Mouse (Mus musculus) monocyte, adult 2 months (primary cell): ENCODE data around the gene Ergic1.

Experiments used
- DNase-seq, 2 experiments: peaks; one replicate each; pipeline ENCODE4 v3.0.0; 2022; ENCODE audit warnings: low spot score in 2 of 2, low read depth in 1 of 2

The Ergic1 gene

GRCm38 (mm10) chr17:26574701-26575100 is 13.4 kb downstream of the Ergic1 start:
- no peak for DNase-seq

GRCm38 (mm10) chr17:26575786-26576690 is 14.7 kb downstream of the Ergic1 start:
- DNase-seq, result no peak

- no peak for DNase-seq
These were observed 15.5 kb downstream of the Ergic1 start for GRCm38 (mm10) chr17:26576833-26577232.

GRCm38 (mm10) chr17:26577309-26577708 is 16.0 kb downstream of the Ergic1 start:
- DNase-seq, result no peak

GRCm38 (mm10) chr17:26578162-26578561 is 16.9 kb downstream of the Ergic1 start:
- DNase-seq, result no peak

- no peak for DNase-seq
These were observed 17.5 kb downstream of the Ergic1 start for GRCm38 (mm10) chr17:26578771-26579170.

GRCm38 (mm10) chr17:26579396-26579795 is 18.1 kb downstream of the Ergic1 start:
- no peak for DNase-seq

GRCm38 (mm10) chr17:26580873-26581401 is 19.6 kb downstream of the Ergic1 start:
- no peak for DNase-seq

- DNase-seq, result no peak
These were observed 21.0 kb downstream of the Ergic1 start for GRCm38 (mm10) chr17:26582297-26582696.

- DNase-seq, result no peak
These were observed 21.8 kb downstream of the Ergic1 start for GRCm38 (mm10) chr17:26583056-26583455.

GRCm38 (mm10) chr17:26583606-26584005 is 22.3 kb downstream of the Ergic1 start:
- DNase-seq, result no peak

- no peak for DNase-seq
These were observed 22.8 kb downstream of the Ergic1 start for GRCm38 (mm10) chr17:26584063-26584462.

- no peak for DNase-seq
These were observed 23.4 kb downstream of the Ergic1 start for GRCm38 (mm10) chr17:26584558-26585136.

GRCm38 (mm10) chr17:26587961-26588487 is 26.7 kb downstream of the Ergic1 start:
- DNase-seq, result no peak

GRCm38 (mm10) chr17:26592510-26592909 is 31.2 kb downstream of the Ergic1 start:
- DNase-seq, result no peak

- no peak for DNase-seq
These were observed 31.9 kb downstream of the Ergic1 start for GRCm38 (mm10) chr17:26593199-26593598.

GRCm38 (mm10) chr17:26594171-26594570 is 32.9 kb downstream of the Ergic1 start:
- DNase-seq, result no peak

GRCm38 (mm10) chr17:26594958-26595357 is 33.7 kb downstream of the Ergic1 start:
- no peak for DNase-seq

- no peak for DNase-seq
These were observed 34.3 kb downstream of the Ergic1 start for GRCm38 (mm10) chr17:26595448-26596167.

GRCm38 (mm10) chr17:26596168-26596658 is 34.9 kb downstream of the Ergic1 start:
- DNase-seq, result no peak

GRCm38 (mm10) chr17:26596856-26597481 is 35.7 kb downstream of the Ergic1 start:
- no peak for DNase-seq
